Mouse (Mus musculus) testis, adult 2 months (tissue): ENCODE data around the gene Cblb.

ENCODE experiments used
- CTCF ChIP-seq: fragments of 200-500 bp; IDR thresholded peaks from 2 replicates; pipeline ENCODE4 v1.5.1; 2012; ENCODE audit warnings: low read depth, mild to moderate bottlenecking, inconsistent platforms, low read length, moderate library complexity; ENCODE audit not compliant: control insufficient read depth, insufficient read depth, insufficient replicate concordance
- POLR2A ChIP-seq: fragments of 200-500 bp; IDR thresholded peaks from 2 replicates; pipeline ENCODE4 v1.6.1; 2012; ENCODE audit warnings: low read depth, mild to moderate bottlenecking, inconsistent platforms, low read length, moderate library complexity; ENCODE audit not compliant: control insufficient read depth

DNA sequence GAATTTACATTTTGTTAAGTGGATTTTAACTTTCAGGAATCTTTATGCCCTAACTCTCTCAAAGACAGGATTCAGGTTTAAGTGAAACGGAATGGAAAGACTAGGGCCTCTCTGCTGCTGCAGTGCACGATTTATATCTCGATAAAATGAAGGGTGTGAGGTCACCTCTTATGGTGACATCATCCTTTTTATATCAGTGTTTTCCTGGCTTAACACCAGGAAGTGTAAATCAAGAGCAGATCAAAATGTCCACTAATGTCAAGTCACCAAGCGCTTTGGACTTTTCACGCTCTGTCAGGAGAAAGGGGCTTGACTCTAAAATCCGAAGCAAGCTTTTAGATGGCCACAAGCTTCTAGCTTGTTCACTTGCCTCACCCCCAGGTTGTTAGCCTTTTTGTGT, 38.6 kb downstream of the Cblb start:
- TF ChIP-seq CTCF (no peak), POLR2A (no peak)
